Mouse (Mus musculus) hindbrain, postnatal 0 days (tissue): ENCODE measurements around the gene Nr2f1. TPM values are rescaled to one million over a fixed set of nuclear protein-coding genes. Genes with fewer than 3 reads are reported as not detected.

ENCODE experiments used
- ATAC-seq: fragments of 200-750 bp; cut with Nextera tagmentation; 2 replicates; pipeline ENCODE4 v1.8.0; 2017; ENCODE audit warnings: mild to moderate bottlenecking, moderate TSS enrichment, moderate library complexity
- DNase-seq: peaks from one replicate; pipeline ENCODE4 v3.0.0-alpha.2; 2015; ENCODE audit warnings: low spot score
- H3K27ac ChIP-seq: fragments of 300-500 bp; sonication (generic); 2 replicates; pipeline ENCODE4 v1.5.1; 2014; ENCODE audit warnings: mild to moderate bottlenecking
- H3K27me3 ChIP-seq: fragments of 300-500 bp; sonication (generic); 2 replicates; pipeline ENCODE4 v1.6.1; 2014; ENCODE audit warnings: low read length, mixed read lengths; ENCODE audit not compliant: insufficient read depth
- H3K36me3 ChIP-seq: fragments of 300-500 bp; sonication (generic); 2 replicates; pipeline ENCODE4 v1.6.1; 2014; ENCODE audit warnings: low read length, mixed read lengths; ENCODE audit not compliant: insufficient read depth
- H3K4me1 ChIP-seq: fragments of 300-500 bp; sonication (generic); 2 replicates; pipeline ENCODE4 v1.6.1; 2014; ENCODE audit warnings: antibody characterized with exemption, low read length, mixed read lengths; ENCODE audit not compliant: insufficient read depth
- H3K4me2 ChIP-seq: fragments of 300-500 bp; sonication (generic); 2 replicates; pipeline ENCODE4 v1.6.1; 2014; ENCODE audit warnings: low read depth, mild to moderate bottlenecking, low read length, moderate library complexity, mixed read lengths
- H3K4me3 ChIP-seq: fragments of 300-500 bp; sonication (generic); 2 replicates; pipeline ENCODE4 v1.5.1; 2014; ENCODE audit warnings: low read length
- H3K9ac ChIP-seq: fragments of 300-500 bp; sonication (generic); replicated peaks from 2 replicates; pipeline ENCODE4 v1.6.1; 2014; ENCODE audit warnings: mild to moderate bottlenecking, low read length, moderate library complexity, mixed read lengths
- H3K9me3 ChIP-seq: fragments of 300-500 bp; sonication (generic); 2 replicates; pipeline ENCODE4 v1.6.1; 2016; ENCODE audit warnings: low read length, mixed read lengths
- CTCF ChIP-seq: IDR thresholded peaks from 2 replicates; pipeline ENCODE4 v1.5.1; 2016; ENCODE audit warnings: antibody characterized with exemption, control low read depth, low read depth
- WGBS: fragments of 180-500 bp; shearing (Covaris S2); extraction: QIAGEN DNeasy Blood & Tissue Kit; methylation state at CpG from one replicate; pipeline ENCODE4 v1.1.7; 2014; 5-methylcytosine and 5-hydroxymethylcytosine counted together
- polyA plus RNA-seq: library from polyadenylated mRNA; unstranded; fragments of >200 nt; fragmentation: Nextera tagmentation; extraction: Ambion mirVana; gene quantifications from 2 replicates; pipeline ENCODE4 v1.2.1, GENCODE M21; 2015
- total RNA-seq: library from RNA; depleted of rRNA; stranded (reverse); fragments of >200 nt; gene quantifications from 2 replicates; pipeline ENCODE4 v1.2.3, GENCODE M21; 2014

Gene Nr2f1
- total and polyA plus RNA-seq, 2 experiments from 2014 or later, result 51.2 to 220 TPM

- ATAC-seq, result peak; percentile 61
- no peaks in the 10 kb centered on the region for H3K36me3 ChIP-seq
- H3K9me3 ChIP-seq, result no peaks in the 10 kb centered on the region
- no peak for TF ChIP-seq CTCF
- DNase-seq, result peak; percentile 69
- peak overlapping the region; percentile 82 for H3K27ac ChIP-seq
- H3K27me3 ChIP-seq, result peaks cover 18% of the 10 kb centered on the region; the same call in 1 of the 2 replicates
- peak overlapping the region; percentile 57 for H3K9ac ChIP-seq
- 6% methylated on average over 38 of the region's 38 CpGs for WGBS
- H3K4me1 ChIP-seq, result no peaks in the 10 kb centered on the region; the same call in 1 of the 2 replicates
- peak overlapping the region; percentile 42 for H3K4me3 ChIP-seq
- peak overlapping the region; percentile 65 for H3K4me2 ChIP-seq
These were observed 20.1 kb downstream of the Nr2f1 start for GRCm38 (mm10) chr13:78179312-78180097.

GRCm38 (mm10) chr13:78178771-78179170, 20.8 kb downstream of the Nr2f1 start:
- DNase-seq, result no peak
- peak overlapping the region; percentile 42 for H3K4me3 ChIP-seq
- H3K4me2 ChIP-seq, result peak overlapping the region; percentile 65
- ATAC-seq, result no peak
- no peak for TF ChIP-seq CTCF
- no peaks in the 10 kb centered on the region for H3K36me3 ChIP-seq
- H3K27me3 ChIP-seq, result peaks cover 18% of the 10 kb centered on the region; the same call in 1 of the 2 replicates
- H3K9me3 ChIP-seq, result no peaks in the 10 kb centered on the region
- H3K9ac ChIP-seq, result peak overlapping the region; percentile 57
- no peaks in the 10 kb centered on the region for H3K4me1 ChIP-seq
- peak overlapping the region; percentile 82; the same call in 1 of the 2 replicates for H3K27ac ChIP-seq
- WGBS, result 29% methylated on average over 5 of the region's 5 CpGs

- Histone ChIP-seq H3K27me3 (peaks cover 21% of the 10 kb centered on the region; the same call in 1 of the 2 replicates), H3K4me1 (no peaks in the 10 kb centered on the region), H3K4me3 (no peak overlapping the region), H3K36me3 (no peaks in the 10 kb centered on the region), H3K9ac (no peak overlapping the region), H3K27ac (no peak overlapping the region), H3K9me3 (no peaks in the 10 kb centered on the region), H3K4me2 (peak overlapping the region; percentile 65)
- DNase-seq, result no peak
- TF ChIP-seq CTCF, result no peak
- no peak for ATAC-seq
- WGBS, result 10% methylated on average over 1 of the region's 1 CpGs
These were observed 21.5 kb downstream of the Nr2f1 start for GRCm38 (mm10) chr13:78178021-78178420.

- WGBS, result 35% methylated on average over 5 of the region's 5 CpGs
- Histone ChIP-seq H3K4me3 (no peak overlapping the region), H3K27me3 (peaks cover 25% of the 10 kb centered on the region; the same call in 1 of the 2 replicates), H3K9ac (no peak overlapping the region), H3K4me1 (no peaks in the 10 kb centered on the region), H3K4me2 (peak overlapping the region; percentile 65; the same call in 1 of the 2 replicates), H3K9me3 (no peaks in the 10 kb centered on the region), H3K27ac (no peak overlapping the region; the same call in 1 of the 2 replicates), H3K36me3 (no peaks in the 10 kb centered on the region)
- no peak for TF ChIP-seq CTCF
- ATAC-seq (no peak), DNase-seq (no peak)
These were observed 22.1 kb downstream of the Nr2f1 start for GRCm38 (mm10) chr13:78177381-78177950.

- 5% methylated on average over 8 of the region's 8 CpGs for WGBS
- TF ChIP-seq CTCF, result peak; percentile 67
- DNase-seq (peak; percentile 83), ATAC-seq (no peak)
- H3K4me3 ChIP-seq, result peak overlapping the region; percentile 16; the same call in 1 of the 2 replicates
- peak overlapping the region; percentile 23; the same call in 1 of the 2 replicates for H3K4me2 ChIP-seq
- no peaks in the 10 kb centered on the region for H3K4me1 ChIP-seq
- peaks cover 25% of the 10 kb centered on the region; the same call in 1 of the 2 replicates for H3K27me3 ChIP-seq
- no peak overlapping the region for H3K9ac ChIP-seq
- no peaks in the 10 kb centered on the region for H3K9me3 ChIP-seq
- no peaks in the 10 kb centered on the region for H3K36me3 ChIP-seq
- H3K27ac ChIP-seq, result no peak overlapping the region; the same call in 1 of the 2 replicates
These were observed 23.7 kb downstream of the Nr2f1 start for GRCm38 (mm10) chr13:78175821-78176380.

GRCm38 (mm10) chr13:78174891-78175290, 24.7 kb downstream of the Nr2f1 start:
- ATAC-seq (no peak), DNase-seq (no peak)
- H3K27ac ChIP-seq, result no peak overlapping the region
- no peaks in the 10 kb centered on the region for H3K4me1 ChIP-seq
- no peak overlapping the region for H3K4me3 ChIP-seq
- H3K9me3 ChIP-seq, result no peaks in the 10 kb centered on the region
- no peak for TF ChIP-seq CTCF
- no peak overlapping the region for H3K4me2 ChIP-seq
- H3K27me3 ChIP-seq, result peaks cover 25% of the 10 kb centered on the region; the same call in 1 of the 2 replicates
- no peaks in the 10 kb centered on the region for H3K36me3 ChIP-seq
- 73% methylated on average over 1 of the region's 1 CpGs for WGBS
- no peak overlapping the region for H3K9ac ChIP-seq
